ENCODE assay signal across 8 mouse cellular contexts in the genomic region with DNA sequence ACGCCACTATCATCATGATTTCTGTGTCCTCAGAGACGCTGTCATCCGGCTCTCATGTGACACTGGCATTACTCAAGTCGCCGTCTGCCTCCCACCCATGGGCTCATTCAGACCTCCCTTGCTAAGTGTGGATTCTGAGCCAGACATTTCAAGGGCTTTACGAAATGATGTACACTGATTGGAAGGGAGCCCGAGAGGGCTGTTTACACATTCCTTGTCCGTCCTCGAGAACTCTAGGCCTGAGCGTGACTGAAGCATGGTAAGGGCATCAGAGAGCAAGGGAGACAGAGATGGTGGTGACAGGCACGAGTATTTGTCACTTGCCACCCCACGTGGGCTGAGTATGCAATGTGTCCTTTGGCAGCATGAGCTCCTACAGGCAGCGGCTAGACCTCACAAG. TPM values are rescaled to one million over a fixed set of nuclear protein-coding genes. Genes with fewer than 3 reads are reported as not detected.
DNase-seq lines count a peak whose midpoint lies in the region; ATAC-seq and TF ChIP-seq lines count a peak whose summit lies in the region.

No protein-coding gene starts in this region.

- no peaks in the 10 kb centered on the region for H3K27me3 ChIP-seq in midbrain, embryonic 15.5 days (replicated peaks)
- H3K27me3 ChIP-seq in midbrain, embryonic 14.5 days (ENCODE audit: control insufficient read depth, insufficient read depth, low read length) = no peaks in the 10 kb centered on the region
- no peaks in the 10 kb centered on the region for H3K27me3 ChIP-seq in stomach, embryonic 14.5 days (ENCODE audit: control insufficient read depth, insufficient read depth, low read length)
- no peaks in the 10 kb centered on the region for H3K27me3 ChIP-seq in cerebellum, adult 2 months (ENCODE audit: control insufficient read depth, insufficient read depth, low read length)

- intact Hi-C loops in heart, postnatal 36 days (cut with DNase I) = no loop called here

- no peak for TF ChIP-seq CTCF in cerebellum, adult 2 months (IDR thresholded peaks at IDR 0.05; ENCODE audit: borderline replicate concordance, insufficient read depth, low read depth, low read length)

- DNase-seq in cerebellum, postnatal 10 days = peak; percentile 42 to 51
- no peak for DNase-seq in cerebellum, postnatal 25 days
- DNase-seq in midbrain, embryonic 14.5 days = no peak
- peak; percentile 39 to 57 for DNase-seq in heart, postnatal 36 days
- DNase-seq in urinary bladder, postnatal 10 days (ENCODE audit: low spot score) = no peak
- no peak for DNase-seq in cerebellum, adult 2 months

- H3K36me3 ChIP-seq in midbrain, embryonic 15.5 days (replicated peaks) = no peaks in the 10 kb centered on the region
- no peaks in the 10 kb centered on the region for H3K36me3 ChIP-seq in midbrain, embryonic 14.5 days (ENCODE audit: control insufficient read depth, insufficient read depth, low read length)
- H3K36me3 ChIP-seq in stomach, embryonic 14.5 days (ENCODE audit: control insufficient read depth, insufficient read depth, low read length) = no peaks in the 10 kb centered on the region

- no peaks in the 10 kb centered on the region for H3K4me1 ChIP-seq in midbrain, embryonic 15.5 days
- peaks cover 9% of the 10 kb centered on the region; the same call in 1 of the 2 replicates for H3K4me1 ChIP-seq in midbrain, embryonic 14.5 days (ENCODE audit: control insufficient read depth, insufficient read depth, low read length)
- H3K4me1 ChIP-seq in stomach, embryonic 14.5 days (ENCODE audit: control insufficient read depth, insufficient read depth, low read length) = peaks cover 7% of the 10 kb centered on the region; the same call in 1 of the 2 replicates
- H3K4me1 ChIP-seq in cerebellum, adult 2 months (ENCODE audit: control insufficient read depth, insufficient read depth, low read length) = peaks cover 7% of the 10 kb centered on the region

- H3K9me3 ChIP-seq in midbrain, embryonic 15.5 days = no peaks in the 10 kb centered on the region
- no peaks in the 10 kb centered on the region for H3K9me3 ChIP-seq in midbrain, embryonic 14.5 days (ENCODE audit: control insufficient read depth, low read length)
- H3K9me3 ChIP-seq in stomach, embryonic 14.5 days (ENCODE audit: control insufficient read depth, low read depth, low read length) = no peaks in the 10 kb centered on the region

- H3K4me2 ChIP-seq in midbrain, embryonic 15.5 days = no peak overlapping the region
- H3K4me2 ChIP-seq in midbrain, embryonic 14.5 days (ENCODE audit: low read length) = no peak overlapping the region
- H3K4me2 ChIP-seq in stomach, embryonic 14.5 days (replicated peaks; ENCODE audit: low read depth, low read length) = no peak overlapping the region

- no peak overlapping the region for H3K9ac ChIP-seq in midbrain, embryonic 15.5 days
- no peak overlapping the region for H3K9ac ChIP-seq in midbrain, embryonic 14.5 days (replicated peaks; ENCODE audit: low read length)
- no peak overlapping the region for H3K9ac ChIP-seq in stomach, embryonic 14.5 days (replicated peaks; ENCODE audit: low read depth, low read length)

- 63% methylated on average over 13 of the region's 13 CpGs for WGBS in midbrain, embryonic 15.5 days
- WGBS in midbrain, embryonic 14.5 days = 70% methylated on average over 13 of the region's 13 CpGs
- WGBS in stomach, embryonic 14.5 days = 25% methylated on average over 13 of the region's 13 CpGs
- WGBS in cerebellum, adult 2 months = 64% methylated on average over 13 of the region's 13 CpGs

- ATAC-seq in midbrain, embryonic 15.5 days (replicated peaks) = 0 out of 2 replicates have a peak, but pooled peaks have one; percentile 42
- no peak for ATAC-seq in midbrain, embryonic 14.5 days (ENCODE audit: low FRiP score, low TSS enrichment)
- peak; percentile 33; the same call in 1 of the 2 replicates for ATAC-seq in stomach, embryonic 14.5 days (ENCODE audit: insufficient number of reproducible peaks, insufficient read depth, low FRiP score, low read depth)

- no peak overlapping the region for H3K27ac ChIP-seq in midbrain, embryonic 15.5 days
- no peak overlapping the region; the same call in 1 of the 2 replicates for H3K27ac ChIP-seq in midbrain, embryonic 14.5 days (replicated peaks; ENCODE audit: low read depth, low read length)
- peak overlapping the region; percentile 15; the same call in 1 of the 2 replicates for H3K27ac ChIP-seq in stomach, embryonic 14.5 days (ENCODE audit: low read length)
- H3K27ac ChIP-seq in cerebellum, adult 2 months (ENCODE audit: insufficient read depth, low read length) = no peak overlapping the region

- TF ChIP-seq POLR2A in cerebellum, adult 2 months (IDR thresholded peaks at IDR 0.05; ENCODE audit: borderline replicate concordance, insufficient read depth, low read length) = no peak

- no peak overlapping the region for H3K4me3 ChIP-seq in midbrain, embryonic 15.5 days
- H3K4me3 ChIP-seq in midbrain, embryonic 14.5 days (replicated peaks; ENCODE audit: low read depth, low read length) = no peak overlapping the region
- no peak overlapping the region for H3K4me3 ChIP-seq in stomach, embryonic 14.5 days (ENCODE audit: low read depth, low read length)
- no peak overlapping the region for H3K4me3 ChIP-seq in cerebellum, adult 2 months (replicated peaks; ENCODE audit: insufficient read depth, low read depth, low read length)

RNA-seq across cellular contexts. Expression of gene Galnt2, which starts 49.0 kb away (rescaled TPM):
- 67.4 and 78.1 TPM in 2 replicates for polyA plus RNA-seq in midbrain, embryonic 15.5 days (2015; fragmentation: Nextera tagmentation; extraction: Ambion mirVana)
- 65.8 and 70.1 TPM in 2 replicates for polyA plus RNA-seq in midbrain, embryonic 14.5 days (2014; fragmentation: Nextera tagmentation; extraction: Ambion mirVana)
- 10 to 100 TPM; 32.1 to 34.2 TPM for total RNA-seq in heart, postnatal 36 days (2021)
- 57.6 and 74.3 TPM in 2 replicates for polyA plus RNA-seq in stomach, embryonic 14.5 days (2014; fragmentation: Nextera tagmentation; extraction: Ambion mirVana)
- polyA plus RNA-seq in cerebellum, adult 2 months (2012; rRNA removed) = 22.6 and 23.8 TPM in 2 replicates

Comparison
In these comparisons a context has a peak if more than half of its experiments do, and no peak if none do; other contexts are left out.
1. DNase-seq: peak in cerebellum, postnatal 10 days (2 of 2) and heart, postnatal 36 days (2 of 2); none in cerebellum, postnatal 25 days (0 of 2), midbrain, embryonic 14.5 days (single experiment), urinary bladder, postnatal 10 days (single experiment) and cerebellum, adult 2 months (0 of 2).